In the genomic region with DNA sequence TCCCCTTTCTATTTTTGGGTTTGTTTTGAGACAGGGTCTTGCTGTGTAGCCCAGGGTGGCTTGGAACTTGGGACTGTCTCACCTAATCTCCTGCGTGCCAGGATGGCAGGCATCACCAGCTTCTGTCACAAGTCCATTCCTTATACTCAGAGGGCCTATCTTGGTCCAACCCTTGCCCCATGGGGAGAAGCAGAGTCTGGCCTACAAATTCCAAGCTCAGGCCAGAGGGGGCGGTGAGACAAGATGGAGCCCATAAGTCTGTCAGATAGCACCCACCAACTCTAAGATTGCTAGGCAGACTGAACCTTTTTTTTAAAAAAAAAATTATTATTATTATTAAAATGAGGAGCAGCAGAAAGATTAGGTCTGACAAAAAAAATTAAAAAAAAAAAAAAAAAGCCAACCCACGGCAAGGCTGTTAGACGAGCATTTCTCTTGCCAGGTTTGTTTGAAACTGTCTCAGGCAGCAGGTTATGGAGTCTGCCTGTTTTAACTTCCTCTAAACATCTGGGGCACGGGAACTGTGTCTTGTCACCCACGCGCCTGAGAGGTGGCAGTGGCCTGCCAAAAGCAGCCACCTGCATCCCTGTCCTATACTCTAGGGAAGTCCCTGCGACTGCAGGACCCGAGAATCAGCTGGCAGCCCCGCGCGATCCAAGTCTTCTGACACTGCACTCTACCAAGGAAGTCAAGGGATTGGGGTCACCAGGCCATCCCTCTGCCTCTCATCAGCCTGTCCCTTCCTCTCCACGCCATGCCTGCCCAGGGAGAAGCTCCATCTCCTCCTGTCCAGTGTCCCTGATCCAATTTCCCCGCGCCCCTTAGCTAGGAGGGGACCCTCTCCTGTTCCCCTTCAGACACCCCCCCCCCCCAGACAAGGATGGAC, we compare ENCODE assay signal across 8 mouse cellular contexts. TPM values are rescaled to one million over a fixed set of nuclear protein-coding genes. Genes with fewer than 3 reads are reported as not detected.
A peak's percentile ranks its signal among the peaks of the same experiment; 100 is the strongest.
DNase-seq lines count a peak whose midpoint lies in the region; ATAC-seq and TF ChIP-seq lines count a peak whose summit lies in the region.

No protein-coding gene starts in this region.

- peaks cover 53% of the 10 kb centered on the region for H3K4me1 ChIP-seq in E14TG2a.4 (replicated peaks; ENCODE audit: low read depth, low read length)
- H3K4me1 ChIP-seq in heart, embryonic 11.5 days (ENCODE audit: control insufficient read depth, insufficient read depth, low read length) = peaks cover 9% of the 10 kb centered on the region
- peaks cover 4% of the 10 kb centered on the region; the same call in 1 of the 2 replicates for H3K4me1 ChIP-seq in kidney, postnatal 0 days (replicated peaks; ENCODE audit: insufficient read depth, low read length)
- 0 out of 2 replicates have a peak, but pooled peaks cover 7% of the 10 kb centered on the region for H3K4me1 ChIP-seq in lung, embryonic 14.5 days (ENCODE audit: insufficient read depth)
- peaks cover 26% of the 10 kb centered on the region for H3K4me1 ChIP-seq in olfactory bulb, adult 2 months (ENCODE audit: control insufficient read depth, insufficient read depth, low read length)

- TF ChIP-seq CTCF in E14TG2a.4 (conservative IDR thresholded peaks at IDR 0.05; ENCODE audit: low read length) = no peak
- no peak for TF ChIP-seq CTCF in kidney, postnatal 0 days (IDR thresholded peaks at IDR 0.05; ENCODE audit: low read depth)
- no peak for TF ChIP-seq CTCF in lung, embryonic 14.5 days (IDR thresholded peaks at IDR 0.05; ENCODE audit: low read depth)
- no peak for TF ChIP-seq CTCF in olfactory bulb, adult 2 months (IDR thresholded peaks at IDR 0.05; ENCODE audit: insufficient read depth, low read depth, low read length)

- no peak overlapping the region for H3K27ac ChIP-seq in heart, embryonic 11.5 days (ENCODE audit: low read depth, low read length)
- no peak overlapping the region for H3K27ac ChIP-seq in kidney, postnatal 0 days
- H3K27ac ChIP-seq in lung, embryonic 14.5 days (ENCODE audit: low read depth) = no peak overlapping the region
- peak overlapping the region; percentile 83; the same call in 1 of the 2 replicates for H3K27ac ChIP-seq in olfactory bulb, adult 2 months (ENCODE audit: insufficient read depth, low read depth, low read length)

- H3K36me3 ChIP-seq in E14TG2a.4 (ENCODE audit: insufficient read depth, low read length) = no peaks in the 10 kb centered on the region
- 0 out of 2 replicates have a peak, but pooled peaks cover 3% of the 10 kb centered on the region for H3K36me3 ChIP-seq in heart, embryonic 11.5 days (ENCODE audit: control insufficient read depth, insufficient read depth, low read length)
- no peaks in the 10 kb centered on the region for H3K36me3 ChIP-seq in kidney, postnatal 0 days (ENCODE audit: insufficient read depth, low read length)
- H3K36me3 ChIP-seq in lung, embryonic 14.5 days (ENCODE audit: insufficient read depth) = no peaks in the 10 kb centered on the region

- peaks cover 15% of the 10 kb centered on the region for H3K27me3 ChIP-seq in E14TG2a.4 (ENCODE audit: insufficient read depth, low read length)
- no peaks in the 10 kb centered on the region; the same call in 1 of the 2 replicates for H3K27me3 ChIP-seq in heart, embryonic 11.5 days (ENCODE audit: control insufficient read depth, insufficient read depth, low read length)
- no peaks in the 10 kb centered on the region for H3K27me3 ChIP-seq in kidney, postnatal 0 days (ENCODE audit: insufficient read depth, low read length)
- no peaks in the 10 kb centered on the region for H3K27me3 ChIP-seq in lung, embryonic 14.5 days (ENCODE audit: insufficient read depth, low read length)

- 14% methylated on average over 15 of the region's 15 CpGs for WGBS in heart, embryonic 11.5 days (ENCODE audit: insufficient replicate concordance)
- WGBS in kidney, postnatal 0 days = 13% methylated on average over 15 of the region's 15 CpGs
- WGBS in lung, embryonic 14.5 days = 9% methylated on average over 15 of the region's 15 CpGs
- 13% methylated on average over 15 of the region's 15 CpGs for WGBS in olfactory bulb, adult 2 months

- TF ChIP-seq POLR2A in olfactory bulb, adult 2 months (IDR thresholded peaks at IDR 0.05; ENCODE audit: insufficient read depth, low read depth, low read length) = no peak

- H3K9me3 ChIP-seq in E14TG2a.4 (ENCODE audit: low read length) = peaks cover 13% of the 10 kb centered on the region
- no peaks in the 10 kb centered on the region for H3K9me3 ChIP-seq in heart, embryonic 11.5 days (replicated peaks; ENCODE audit: control insufficient read depth, low read length)
- H3K9me3 ChIP-seq in kidney, postnatal 0 days (replicated peaks; ENCODE audit: low read length) = no peaks in the 10 kb centered on the region
- no peaks in the 10 kb centered on the region; the same call in 1 of the 2 replicates for H3K9me3 ChIP-seq in lung, embryonic 14.5 days (ENCODE audit: low read depth, low read length)

- peak; percentile 80 for DNase-seq in 3134 (ENCODE audit: extremely low read depth, insufficient read length, low spot score)
- peak; percentile 67 to 73 for DNase-seq in cerebellum, postnatal 10 days
- DNase-seq in kidney, postnatal 0 days (ENCODE audit: low spot score) = peak; percentile 51
- peak; percentile 38 for DNase-seq in lung, embryonic 14.5 days
- no peak for DNase-seq in urinary bladder, postnatal 10 days (ENCODE audit: low spot score)

- peak overlapping the region; percentile 57 for H3K9ac ChIP-seq in heart, embryonic 11.5 days (ENCODE audit: low read depth, low read length)
- peak overlapping the region; percentile 57 for H3K9ac ChIP-seq in kidney, postnatal 0 days (ENCODE audit: low read depth, low read length)
- H3K9ac ChIP-seq in lung, embryonic 14.5 days = peak overlapping the region; percentile 59

- ATAC-seq in heart, embryonic 11.5 days (replicated peaks; ENCODE audit: insufficient number of reproducible peaks, low FRiP score, low TSS enrichment) = no peak; the same call in none of the 2 replicates
- ATAC-seq in kidney, postnatal 0 days (replicated peaks; ENCODE audit: low FRiP score, low read depth) = no peak; the same call in none of the 2 replicates
- ATAC-seq in lung, embryonic 14.5 days (ENCODE audit: insufficient read depth) = peak; percentile 51; the same call in 1 of the 2 replicates

- peak overlapping the region; percentile 80 for H3K4me3 ChIP-seq in E14TG2a.4 (replicated peaks; ENCODE audit: low read length)
- H3K4me3 ChIP-seq in heart, embryonic 11.5 days (ENCODE audit: low read depth, low read length) = peak overlapping the region; percentile 52
- peak overlapping the region; percentile 50 for H3K4me3 ChIP-seq in kidney, postnatal 0 days (replicated peaks; ENCODE audit: low read depth, low read length)
- H3K4me3 ChIP-seq in lung, embryonic 14.5 days (ENCODE audit: low read depth, low read length) = peak overlapping the region; percentile 57
- H3K4me3 ChIP-seq in olfactory bulb, adult 2 months (ENCODE audit: insufficient read depth, low read depth, low read length) = peak overlapping the region; percentile 80

- H3K4me2 ChIP-seq in heart, embryonic 11.5 days = peak overlapping the region; percentile 96
- H3K4me2 ChIP-seq in kidney, postnatal 0 days (ENCODE audit: low read length) = peak overlapping the region; percentile 94
- H3K4me2 ChIP-seq in lung, embryonic 14.5 days = peak overlapping the region; percentile 91

RNA-seq across cellular contexts. Expression of a gene that starts 0.6 kb away (rescaled TPM):
- 2.5 and 2.7 TPM in 2 replicates for polyA plus RNA-seq in heart, embryonic 11.5 days (2014; fragmentation: Nextera tagmentation; extraction: Ambion mirVana)
- 6.2 and 6.9 TPM in 2 replicates for polyA plus RNA-seq in kidney, postnatal 0 days (2015; fragmentation: Nextera tagmentation; extraction: Ambion mirVana)
- polyA plus RNA-seq in lung, embryonic 14.5 days (2014; fragmentation: Nextera tagmentation; extraction: Ambion mirVana) = 7.0 and 7.1 TPM in 2 replicates
- not detected in 2 replicates for polyA plus RNA-seq in olfactory bulb, adult 2 months (2012; ENCODE audit: insufficient read depth, insufficient read length, low replicate concordance, missing spikeins)

RNA-seq across cellular contexts. Expression of a gene that starts 28.9 kb away (rescaled TPM):
- 50.3 and 52.6 TPM in 2 replicates for polyA plus RNA-seq in heart, embryonic 11.5 days (2014; fragmentation: Nextera tagmentation; extraction: Ambion mirVana)
- polyA plus RNA-seq in kidney, postnatal 0 days (2015; fragmentation: Nextera tagmentation; extraction: Ambion mirVana) = 44.2 and 46.6 TPM in 2 replicates
- polyA plus RNA-seq in lung, embryonic 14.5 days (2014; fragmentation: Nextera tagmentation; extraction: Ambion mirVana) = 52.1 and 60.3 TPM in 2 replicates
- not detected in 2 replicates for polyA plus RNA-seq in olfactory bulb, adult 2 months (2012; ENCODE audit: insufficient read depth, insufficient read length, low replicate concordance, missing spikeins)

RNA-seq across cellular contexts. Expression of a gene that starts 33.9 kb away (rescaled TPM):
- 15.8 and 16.7 TPM in 2 replicates for polyA plus RNA-seq in heart, embryonic 11.5 days (2014; fragmentation: Nextera tagmentation; extraction: Ambion mirVana)
- polyA plus RNA-seq in kidney, postnatal 0 days (2015; fragmentation: Nextera tagmentation; extraction: Ambion mirVana) = 12.2 and 15.4 TPM in 2 replicates
- polyA plus RNA-seq in lung, embryonic 14.5 days (2014; fragmentation: Nextera tagmentation; extraction: Ambion mirVana) = 12.9 and 14.8 TPM in 2 replicates
- polyA plus RNA-seq in olfactory bulb, adult 2 months (2012; ENCODE audit: insufficient read depth, insufficient read length, low replicate concordance, missing spikeins) = not detected in 2 replicates

RNA-seq across cellular contexts. Expression of a gene that starts 34.0 kb away (rescaled TPM):
- polyA plus RNA-seq in heart, embryonic 11.5 days (2014; fragmentation: Nextera tagmentation; extraction: Ambion mirVana) = 21.7 and 22.6 TPM in 2 replicates
- 21.6 and 23.1 TPM in 2 replicates for polyA plus RNA-seq in kidney, postnatal 0 days (2015; fragmentation: Nextera tagmentation; extraction: Ambion mirVana)
- polyA plus RNA-seq in lung, embryonic 14.5 days (2014; fragmentation: Nextera tagmentation; extraction: Ambion mirVana) = 36.6 and 37.6 TPM in 2 replicates
- polyA plus RNA-seq in olfactory bulb, adult 2 months (2012; ENCODE audit: insufficient read depth, insufficient read length, low replicate concordance, missing spikeins) = not detected in 2 replicates

RNA-seq across cellular contexts. Expression of a gene that starts 53.4 kb away (rescaled TPM):
- polyA plus RNA-seq in heart, embryonic 11.5 days (2014; fragmentation: Nextera tagmentation; extraction: Ambion mirVana) = 164 and 178 TPM in 2 replicates
- 239 and 250 TPM in 2 replicates for polyA plus RNA-seq in kidney, postnatal 0 days (2015; fragmentation: Nextera tagmentation; extraction: Ambion mirVana)
- polyA plus RNA-seq in lung, embryonic 14.5 days (2014; fragmentation: Nextera tagmentation; extraction: Ambion mirVana) = 217 and 229 TPM in 2 replicates
- not detected in 2 replicates for polyA plus RNA-seq in olfactory bulb, adult 2 months (2012; ENCODE audit: insufficient read depth, insufficient read length, low replicate concordance, missing spikeins)

Comparison
In these comparisons a context has a peak if more than half of its experiments do, and no peak if none do; other contexts are left out.
1. RNA of a gene that starts 33.9 kb away (polyA plus RNA-seq): 15.8 to 16.7 TPM in heart, embryonic 11.5 days, 12.9 to 14.8 TPM in lung, embryonic 14.5 days and 12.2 to 15.4 TPM in kidney, postnatal 0 days; not detected in olfactory bulb, adult 2 months; every median in the first group is over 10 times any median in the second.
2. Peak in every context shown above with its lines, with median percentiles within 50 percentile points of each other: H3K4me3 ChIP-seq, H3K4me2 ChIP-seq and H3K9ac ChIP-seq.